Mouse (Mus musculus) thymus, adult 2 months (tissue): ENCODE results near the gene Cd9. TPM values are rescaled to one million over a fixed set of nuclear protein-coding genes. Genes with fewer than 3 reads are reported as not detected.

Experiments
- DNase-seq: peaks from one replicate; pipeline ENCODE4 v3.0.0; 2021
- H3K27ac ChIP-seq: fragments of 200-500 bp; 2 replicates; pipeline ENCODE4 v1.5.1; 2012; ENCODE audit warnings: low read length, control low read depth; ENCODE audit not compliant: control insufficient read depth, insufficient read depth
- H3K27me3 ChIP-seq: fragments of 200-500 bp; 2 replicates; pipeline ENCODE4 v1.6.1; 2012; ENCODE audit warnings: mild to moderate bottlenecking, low read length, moderate library complexity, mixed read lengths; ENCODE audit not compliant: control insufficient read depth, insufficient read depth
- H3K36me3 ChIP-seq: fragments of 200-500 bp; 2 replicates; pipeline ENCODE4 v1.6.1; 2012; ENCODE audit warnings: mild to moderate bottlenecking, low read length, moderate library complexity; ENCODE audit not compliant: control insufficient read depth, insufficient read depth
- H3K4me1 ChIP-seq: fragments of 200-500 bp; replicated peaks from 2 replicates; pipeline ENCODE4 v1.6.1; 2012; ENCODE audit warnings: low read length; ENCODE audit not compliant: control insufficient read depth, insufficient read depth
- H3K4me3 ChIP-seq: fragments of 200-500 bp; 2 replicates; pipeline ENCODE4 v1.5.1; 2012; ENCODE audit warnings: mild to moderate bottlenecking, low read length, control low read depth, moderate library complexity; ENCODE audit not compliant: control insufficient read depth, insufficient read depth
- CTCF ChIP-seq: fragments of 200-500 bp; IDR thresholded peaks from 2 replicates; pipeline ENCODE4 v1.5.1; 2012; ENCODE audit warnings: mild to moderate bottlenecking, control low read depth, low read length, moderate library complexity, borderline replicate concordance; ENCODE audit not compliant: control insufficient read depth, poor library complexity, insufficient read depth; ENCODE audit errors: extremely low read depth
- POLR2A ChIP-seq: fragments of 200-500 bp; IDR thresholded peaks from 2 replicates; pipeline ENCODE4 v1.6.1; 2012; ENCODE audit warnings: mild to moderate bottlenecking, low read length, control low read depth, moderate library complexity; ENCODE audit not compliant: control insufficient read depth, poor library complexity, insufficient read depth; ENCODE audit errors: extremely low read depth
- WGBS: fragments of 180-500 bp; shearing (Covaris S2); methylation state at CpG from one replicate; pipeline ENCODE4 v1.1.7; 2018; 5-methylcytosine and 5-hydroxymethylcytosine counted together
- polyA plus RNA-seq: library from polyadenylated mRNA; depleted of rRNA; stranded (reverse); fragments of >200 nt; gene quantifications from 2 replicates; pipeline ENCODE4 v1.2.3, GENCODE M21; 2012

The Cd9 gene
- polyA plus RNA-seq, 1 experiment = 56.1 TPM

DNA sequence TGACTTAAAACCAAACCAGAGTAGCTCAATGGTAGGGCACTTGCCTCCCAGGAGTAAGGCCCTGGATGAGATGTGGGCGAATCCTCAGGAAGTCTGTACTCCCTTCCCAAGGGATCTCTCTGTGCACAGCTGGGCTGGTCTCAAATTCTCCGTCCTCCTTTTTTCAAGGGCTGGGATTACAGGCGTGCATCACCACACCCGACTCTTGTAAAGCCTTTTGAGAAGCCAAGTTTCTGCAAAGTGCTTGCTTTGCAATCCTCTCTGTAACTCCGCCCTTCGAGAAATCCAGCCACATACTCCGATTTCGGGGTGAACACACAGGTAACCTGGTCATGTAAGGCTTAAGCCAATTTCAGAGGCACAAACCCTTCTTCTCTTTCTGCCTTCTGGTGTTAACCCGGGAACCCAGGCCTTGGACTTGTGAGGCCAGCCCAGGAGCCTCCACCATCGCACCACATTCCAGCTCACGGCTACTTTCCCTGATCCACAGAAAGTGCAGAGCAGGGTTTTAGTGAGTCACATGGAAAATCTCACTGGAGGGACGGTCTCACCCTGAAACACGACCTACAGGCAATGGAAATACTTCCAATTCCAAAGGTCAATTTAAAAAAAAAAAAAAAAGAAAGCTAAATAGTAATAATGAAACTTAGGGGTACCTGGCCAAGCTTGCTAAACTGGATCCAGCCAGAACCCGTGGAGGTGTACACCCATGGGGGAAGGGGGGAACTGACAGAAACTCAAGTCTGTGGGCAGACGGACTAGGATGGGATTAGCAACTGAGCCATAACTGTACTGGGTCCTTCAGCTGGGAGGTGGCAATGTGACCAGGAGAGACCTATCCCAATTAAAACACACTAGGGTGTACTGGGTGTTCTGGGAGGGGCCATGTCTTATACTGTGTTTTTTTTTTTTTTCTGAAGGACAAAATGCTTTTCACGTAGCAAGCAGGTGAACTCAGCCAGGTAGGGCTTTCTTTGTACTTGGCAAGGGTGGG lies 16.2 kb downstream of the Cd9 start:
- 89% methylated on average over 16 of the region's 16 CpGs for WGBS
- H3K36me3 ChIP-seq = no peaks in the 10 kb centered on the region
- no peak overlapping the region; the same call in 1 of the 2 replicates for H3K27ac ChIP-seq
- H3K27me3 ChIP-seq = no peaks in the 10 kb centered on the region
- H3K4me1 ChIP-seq = peaks cover 37% of the 10 kb centered on the region
- H3K4me3 ChIP-seq = no peak overlapping the region
- DNase-seq = no peak
- no peak for TF ChIP-seq POLR2A

DNA sequence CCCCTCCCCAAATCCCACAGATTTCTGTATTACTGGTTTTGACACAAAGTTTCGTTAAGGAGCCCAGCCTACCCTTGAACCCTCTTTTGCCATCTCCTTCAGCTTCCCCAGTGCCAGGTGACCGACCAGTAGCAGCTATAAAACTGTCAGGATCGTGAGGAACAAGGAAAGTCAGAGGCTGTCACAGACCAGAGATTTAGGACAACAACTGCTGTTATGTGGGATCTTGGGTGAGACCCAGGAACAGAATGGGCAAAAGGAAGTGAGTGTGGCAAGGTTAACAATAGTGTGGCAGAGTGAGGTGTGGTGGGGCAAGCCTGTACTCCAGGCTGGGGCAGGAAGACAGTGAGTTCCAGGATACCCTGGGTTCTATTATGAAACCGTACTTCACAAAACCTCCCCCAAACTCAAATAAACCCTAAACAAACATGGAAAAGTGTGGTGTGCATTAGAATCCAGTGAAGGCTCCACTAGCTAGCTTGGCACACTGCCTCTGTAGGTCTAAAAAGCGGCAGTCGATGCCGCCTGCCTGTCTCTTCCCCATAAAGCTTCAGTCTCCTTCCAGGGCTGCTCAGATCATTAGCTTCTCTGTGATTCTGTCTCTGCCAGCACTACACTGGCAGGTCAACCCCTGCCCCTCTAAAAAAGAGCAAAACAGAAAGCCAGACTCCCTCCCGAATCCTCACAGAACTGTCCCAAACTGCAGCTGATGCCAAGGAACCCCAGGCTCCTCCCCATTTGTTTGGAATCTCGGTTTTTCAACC lies 17.6 kb downstream of the Cd9 start:
- Histone ChIP-seq H3K27me3 (no peaks in the 10 kb centered on the region), H3K4me1 (peaks cover 26% of the 10 kb centered on the region), H3K27ac (no peak overlapping the region), H3K36me3 (no peaks in the 10 kb centered on the region), H3K4me3 (no peak overlapping the region)
- no peak for TF ChIP-seq CTCF
- no peak for TF ChIP-seq POLR2A
- no peak for DNase-seq
- 80% methylated on average over 9 of the region's 9 CpGs for WGBS

GRCm38 (mm10) chr6:125476090-125476489 lies 18.5 kb downstream of the Cd9 start:
- H3K4me3 ChIP-seq = no peak overlapping the region
- H3K27ac ChIP-seq = no peak overlapping the region
- H3K36me3 ChIP-seq = no peaks in the 10 kb centered on the region
- DNase-seq = no peak
- no peaks in the 10 kb centered on the region for H3K27me3 ChIP-seq
- H3K4me1 ChIP-seq = peaks cover 24% of the 10 kb centered on the region
- no peak for TF ChIP-seq CTCF
- no peak for TF ChIP-seq POLR2A
- 87% methylated on average over 8 of the region's 8 CpGs for WGBS

DNA sequence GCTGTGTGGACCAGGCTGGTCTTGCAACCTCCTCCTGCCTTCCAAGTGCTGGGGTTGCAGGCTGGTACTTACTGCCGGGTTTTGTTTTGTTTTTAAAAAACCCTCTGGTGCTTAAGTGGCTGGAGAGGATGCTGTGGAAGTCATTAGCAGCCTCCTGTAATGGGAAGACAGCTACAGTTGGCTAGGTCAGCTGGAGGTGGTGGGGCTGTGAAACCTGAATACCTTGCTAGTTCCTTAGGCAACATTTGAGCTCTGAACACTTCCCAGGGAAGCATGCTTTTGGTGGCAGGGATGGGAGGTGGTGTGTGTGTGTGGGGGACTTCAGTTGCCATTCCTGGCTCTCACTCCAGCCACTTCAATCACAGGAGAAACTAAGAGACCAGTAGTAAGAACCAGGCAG lies 19.4 kb downstream of the Cd9 start:
- 71% methylated on average over 1 of the region's 1 CpGs for WGBS
- Histone ChIP-seq H3K4me3 (no peak overlapping the region), H3K27ac (no peak overlapping the region), H3K27me3 (no peaks in the 10 kb centered on the region), H3K4me1 (peaks cover 18% of the 10 kb centered on the region), H3K36me3 (no peaks in the 10 kb centered on the region)
- no peak for TF ChIP-seq CTCF
- TF ChIP-seq POLR2A = no peak
- DNase-seq = no peak

GRCm38 (mm10) chr6:125473939-125474338 lies 20.7 kb downstream of the Cd9 start:
- H3K27me3 ChIP-seq = no peaks in the 10 kb centered on the region
- no peak for TF ChIP-seq POLR2A
- DNase-seq = no peak
- no peak overlapping the region for H3K4me3 ChIP-seq
- H3K4me1 ChIP-seq = peaks cover 7% of the 10 kb centered on the region
- 95% methylated on average over 5 of the region's 5 CpGs for WGBS
- H3K36me3 ChIP-seq = no peaks in the 10 kb centered on the region
- no peak overlapping the region for H3K27ac ChIP-seq

GRCm38 (mm10) chr6:125473321-125473721 lies 21.3 kb downstream of the Cd9 start:
- H3K4me1 ChIP-seq = peaks cover 12% of the 10 kb centered on the region
- H3K4me3 ChIP-seq = no peak overlapping the region
- no peaks in the 10 kb centered on the region for H3K27me3 ChIP-seq
- WGBS = 92% methylated on average over 9 of the region's 9 CpGs
- H3K36me3 ChIP-seq = no peaks in the 10 kb centered on the region
- TF ChIP-seq POLR2A (no peak), CTCF (no peak)
- no peak for DNase-seq
- no peak overlapping the region for H3K27ac ChIP-seq
